Mouse (Mus musculus): Measurements from ENCODE around the gene Defb18. TPM values are rescaled to one million over a fixed set of nuclear protein-coding genes. Genes with fewer than 3 reads are reported as not detected.

Gene Defb18
- total and polyA plus RNA-seq, 2 experiments from 2014 or later: not detected

DNA sequence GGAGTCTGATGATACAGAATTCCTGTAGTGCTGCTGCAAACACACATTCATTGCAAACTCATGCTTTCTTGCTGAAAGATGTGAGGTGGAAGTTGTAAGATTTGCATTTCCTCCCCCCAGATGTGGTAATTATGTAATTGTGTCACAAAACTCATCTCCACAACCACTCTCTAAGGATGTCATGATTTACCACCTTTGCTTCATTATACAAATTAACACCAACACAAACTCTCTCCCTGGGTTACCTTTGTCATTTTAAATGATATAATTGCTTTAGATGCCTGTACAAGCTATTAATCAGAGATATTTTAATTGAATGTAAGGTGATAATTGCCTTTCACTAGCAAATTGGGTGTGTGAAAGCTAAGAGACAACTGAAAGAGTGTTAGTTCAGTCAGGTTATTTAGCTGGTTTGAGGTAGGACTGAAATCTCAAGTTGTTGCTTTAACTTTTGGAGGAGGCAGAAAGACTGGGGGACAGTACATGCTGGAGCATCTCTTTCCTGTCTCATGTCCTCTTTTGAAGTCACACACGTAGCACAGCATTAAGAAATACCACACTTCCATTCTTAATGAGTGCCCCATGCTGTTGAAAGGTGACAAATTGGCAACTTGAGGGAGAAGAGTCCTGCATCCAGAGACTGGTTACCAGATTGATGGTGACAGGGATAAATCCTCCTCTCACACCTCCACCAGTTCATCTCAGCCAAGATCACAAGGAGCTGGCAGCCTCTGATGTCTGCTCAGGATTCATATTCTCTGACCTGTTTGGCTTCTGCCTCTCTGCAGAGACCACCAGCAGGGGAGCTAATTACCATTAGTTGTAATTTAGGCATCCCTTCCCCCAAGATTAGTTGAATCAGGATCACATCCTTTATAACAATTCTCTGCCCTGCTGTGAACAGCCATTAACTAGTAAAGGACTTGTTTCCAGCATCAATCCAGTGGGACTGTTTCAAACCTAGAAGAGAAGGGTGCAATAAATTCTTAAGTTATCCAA is 46.2 kb downstream of the Defb18 start:
- DNase-seq: peak; percentile 11

More for the DNA sequence above, 46.2 kb downstream of the Defb18 start:
- H3K4me3 ChIP-seq (ENCODE audit: low read depth, low read length): no peak overlapping the region
- no peaks in the 10 kb centered on the region for H3K36me3 ChIP-seq (ENCODE audit: insufficient read depth)
- H3K9ac ChIP-seq: no peak overlapping the region
- WGBS: 3% methylated on average over 1 of the region's 1 CpGs
- no peak overlapping the region for H3K27ac ChIP-seq (ENCODE audit: low read depth, low read length)
- no peak overlapping the region for H3K4me2 ChIP-seq (ENCODE audit: low read depth)
- no peaks in the 10 kb centered on the region for H3K27me3 ChIP-seq (ENCODE audit: insufficient read depth, low read length)
- no peaks in the 10 kb centered on the region for H3K9me3 ChIP-seq (ENCODE audit: low read length)
- ATAC-seq: peak; percentile 71
- H3K4me1 ChIP-seq (ENCODE audit: insufficient read depth): no peaks in the 10 kb centered on the region
- TF ChIP-seq CTCF (IDR thresholded peaks at IDR 0.05; ENCODE audit: low read depth): no peak

Other genes with a start within 250 kb of the Defb18 start
- gene Crisp4, start 91.5 kb downstream of the Defb18 start, total RNA-seq (2014; rRNA removed): not detected in 2 replicates
- gene Crisp4, start 91.5 kb downstream of the Defb18 start, polyA plus RNA-seq (2015; fragmentation: Nextera tagmentation; extraction: Ambion mirVana): not detected in 2 replicates
- gene Defb41, start 27.7 kb upstream of the Defb18 start, total RNA-seq (2014; rRNA removed): not detected in 2 replicates
- not detected in 2 replicates for gene Defb41, start 27.7 kb upstream of the Defb18 start, polyA plus RNA-seq (2015; fragmentation: Nextera tagmentation; extraction: Ambion mirVana)

Data from forebrain, postnatal 0 days (tissue).